In the genomic region with DNA sequence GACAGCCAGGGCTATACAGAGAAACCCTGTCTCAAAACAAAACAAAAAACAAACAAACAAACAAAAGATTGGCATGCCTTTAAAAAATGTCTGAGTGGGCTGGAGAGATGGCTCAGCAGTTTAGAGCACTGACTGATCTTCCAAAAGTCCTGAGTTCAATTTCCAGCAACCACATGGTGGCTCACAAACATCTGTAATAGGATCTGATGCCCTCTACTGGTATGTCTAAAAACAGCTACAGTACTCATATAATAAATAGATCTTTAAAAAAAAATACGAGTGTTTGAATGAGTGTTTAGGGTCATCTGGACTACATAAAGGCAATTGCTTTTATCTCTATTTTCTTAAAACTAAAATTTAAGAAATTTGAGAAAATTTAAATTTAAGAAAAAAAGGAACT, we compare ENCODE assay signal across 12 mouse cellular contexts. TPM values are rescaled to one million over a fixed set of nuclear protein-coding genes. Genes with fewer than 3 reads are reported as not detected.
A peak's percentile ranks its signal among the peaks of the same experiment; 100 is the strongest.
DNase-seq lines count a peak whose midpoint lies in the region; ATAC-seq and TF ChIP-seq lines count a peak whose summit lies in the region.
"Had no signal": no experiment of that assay in that cellular context is flagged by ENCODE, and none has a peak within 500 bp of the region (broad histone marks: within the 10 kb centered on the region; RNA-seq: fewer than 3 reads in every experiment).

No protein-coding gene starts in this region.

- H3K4me1 ChIP-seq in heart, postnatal 0 days (ENCODE audit: control insufficient read depth, insufficient read depth) = no peaks in the 10 kb centered on the region
- H3K4me1 ChIP-seq in MEL (ENCODE audit: control insufficient read depth in 1 of 2, insufficient read depth in 2 of 2, low read length in 2 of 2) = no peaks in the 10 kb centered on the region
- H3K4me1 ChIP-seq: kidney, embryonic 15.5 days had no signal

- no peak for ATAC-seq in heart, postnatal 0 days (ENCODE audit: insufficient read depth, low read depth)

- intact Hi-C loops in heart, postnatal 14 days (cut with DNase I) = no loop called here

- no peak overlapping the region for H3K4me2 ChIP-seq in heart, postnatal 0 days (ENCODE audit: low read depth, low read length)
- H3K4me2 ChIP-seq: kidney, embryonic 15.5 days had no signal

- H3K27ac ChIP-seq in heart, postnatal 0 days (ENCODE audit: low read depth) = no peak overlapping the region
- H3K27ac ChIP-seq in MEL (ENCODE audit: control insufficient read depth, low read depth, low read length) = no peak overlapping the region
- H3K27ac ChIP-seq: kidney, embryonic 15.5 days had no signal

- peak; percentile 27; the same call in 1 of the 2 replicates for TF ChIP-seq CTCF in heart, postnatal 0 days (IDR thresholded peaks at IDR 0.05; ENCODE audit: low read depth)
- TF ChIP-seq CTCF in MEL (IDR thresholded peaks at IDR 0.05 in 2 of 3, conservative IDR thresholded peaks at IDR 0.05 in 1 of 3; ENCODE audit: control insufficient read depth in 1 of 3, insufficient read depth in 1 of 3, low read depth in 2 of 3, low read length in 3 of 3, poor library complexity in 1 of 3, severe bottlenecking in 1 of 3) = peak in 2 of 3 experiments; percentile 34 to 58; a peak in 3 of 6 replicates

- H3K79me2 ChIP-seq in MEL (ENCODE audit: control insufficient read depth, insufficient read depth, low read length, poor library complexity) = peaks cover 3% of the 10 kb centered on the region; the same call in 1 of the 2 replicates

- WGBS in heart, postnatal 0 days = 51% methylated on average over 1 of the region's 1 CpGs

- H3K4me3 ChIP-seq in heart, postnatal 0 days (ENCODE audit: low read depth, low read length) = no peak overlapping the region
- H3K4me3 ChIP-seq in MEL (ENCODE audit: control insufficient read depth in 1 of 2, insufficient read depth in 1 of 2, low read depth in 2 of 2, low read length in 2 of 2) = no peak overlapping the region
- H3K4me3 ChIP-seq: kidney, embryonic 15.5 days; myocyte had no signal

- TF ChIP-seq EP300 in heart, postnatal 0 days (IDR thresholded peaks at IDR 0.05; ENCODE audit: low read depth) = no peak
- TF ChIP-seq EP300 in MEL (IDR thresholded peaks at IDR 0.05; ENCODE audit: low read depth in 1 of 2, low read length in 2 of 2) = no peak

- no peak overlapping the region for H3K9ac ChIP-seq in heart, postnatal 0 days (replicated peaks; ENCODE audit: low read depth, low read length)
- H3K9ac ChIP-seq in MEL (ENCODE audit: control insufficient read depth, low read depth, low read length, poor library complexity, severe bottlenecking) = no peak overlapping the region
- H3K9ac ChIP-seq: kidney, embryonic 15.5 days had no signal

- no peaks in the 10 kb centered on the region for H3K9me3 ChIP-seq in heart, postnatal 0 days (replicated peaks; ENCODE audit: control insufficient read depth, low read length)
- no peaks in the 10 kb centered on the region for H3K9me3 ChIP-seq in MEL (replicated peaks; ENCODE audit: insufficient read depth, low read length)
- H3K9me3 ChIP-seq: kidney, embryonic 15.5 days had no signal

- no peak for TF ChIP-seq POLR2A in MEL (IDR thresholded peaks at IDR 0.05; ENCODE audit: control insufficient read depth in 1 of 2, insufficient read depth in 1 of 2, low read depth in 1 of 2, low read length in 2 of 2, poor library complexity in 1 of 2)

- DNase-seq in heart, postnatal 0 days (ENCODE audit: low spot score) = no peak
- DNase-seq in heart, postnatal 14 days = no peak
- DNase-seq in lung, postnatal 25 days (ENCODE audit: low spot score) = peak; percentile 5
- no peak for DNase-seq in lung, adult 18-20 months
- DNase-seq in MEL (ENCODE audit: low read depth, low spot score) = peak; percentile 47
- peak; percentile 62 for DNase-seq in induced T-regulatory cell, adult 2 months (ENCODE audit: low read depth)
- no peak for DNase-seq in adrenal gland, adult (ENCODE audit: inconsistent age in 2 of 2, low spot score in 1 of 2)
- DNase-seq in kidney, adult 8-10 months = no peak
- DNase-seq: cerebellum, postnatal 14 days; thymus, adult 18-20 months had no signal

- TF ChIP-seq RAD21 in MEL (IDR thresholded peaks at IDR 0.05; ENCODE audit: low read depth, low read length) = peak; percentile 14

- H3K27me3 ChIP-seq in heart, postnatal 0 days (ENCODE audit: control insufficient read depth, insufficient read depth, low read length) = no peaks in the 10 kb centered on the region
- H3K27me3 ChIP-seq in MEL (ENCODE audit: control insufficient read depth in 1 of 2, insufficient read depth in 2 of 2, low read length in 2 of 2) = no peaks in the 10 kb centered on the region
- H3K27me3 ChIP-seq: kidney, embryonic 15.5 days had no signal

- H3K36me3 ChIP-seq in heart, postnatal 0 days (replicated peaks; ENCODE audit: control insufficient read depth, insufficient read depth, low read length) = peaks cover 52% of the 10 kb centered on the region
- H3K36me3 ChIP-seq in MEL (ENCODE audit: control insufficient read depth in 1 of 2, insufficient read depth in 2 of 2, low read length in 2 of 2) = peaks cover 0 to 53% of the 10 kb centered on the region in 2 experiments; a peak in 2 of 4 replicates

TF ChIP-seq in MEL, 35 proteins besides CTCF, POLR2A, EP300 and RAD21:
- no peak for TF ChIP-seq TAL1 (IDR thresholded peaks at IDR 0.05; ENCODE audit: low read length)
- peak; percentile 64; the same call in 1 of the 2 replicates for TF ChIP-seq MYC (IDR thresholded peaks at IDR 0.05; ENCODE audit: low read depth, low read length)
- TF ChIP-seq NELFE (IDR thresholded peaks at IDR 0.05; ENCODE audit: low read depth, low read length) = no peak
- 0 out of 2 replicates have a peak, but pooled peaks have one; percentile 8 for TF ChIP-seq SIN3A (IDR thresholded peaks at IDR 0.05; ENCODE audit: low read length)
- no peak for TF ChIP-seq USF1 (IDR thresholded peaks at IDR 0.05; ENCODE audit: low read depth, low read length)
- TF ChIP-seq ZNF384 (IDR thresholded peaks at IDR 0.05; ENCODE audit: low read depth, low read length) = 0 out of 2 replicates have a peak, but pooled peaks have one; percentile 44
- TF ChIP-seq SMC3 (IDR thresholded peaks at IDR 0.05; ENCODE audit: low read depth, low read length) = peak; percentile 34
TF ChIP-seq in MEL: peak in this region for 4.

RNA-seq across cellular contexts. Expression of gene Actr2, which starts 45.2 kb away (rescaled TPM):
- 18.4 and 25.2 TPM in 2 replicates for total RNA-seq in heart, postnatal 0 days (2014; rRNA removed; ENCODE audit: low replicate concordance)
- polyA plus RNA-seq in heart, postnatal 0 days (2015; fragmentation: Nextera tagmentation; extraction: Ambion mirVana) = 58.8 and 59.7 TPM in 2 replicates
- 10 to 100 TPM; 78.3 to 85.4 TPM for total RNA-seq in heart, postnatal 14 days (2021)
- 160 and 170 TPM in 2 replicates for total RNA-seq in MEL (2012; rRNA removed)
- 100 to 1,000 TPM in 1 of 2 experiments, 10 to 100 TPM in 1; 40.0 to 172 TPM for polyA plus RNA-seq in MEL (2012; ENCODE audit: insufficient read depth in 1 of 2, insufficient read length in 2 of 2, low read depth in 1 of 2, low replicate concordance in 2 of 2, missing spikeins in 1 of 2)

Comparison
In these comparisons a context has a peak if more than half of its experiments do, and no peak if none do; other contexts are left out.
1. DNase-seq: peak in lung, postnatal 25 days (single experiment), MEL (single experiment) and induced T-regulatory cell, adult 2 months (single experiment); none in heart, postnatal 0 days (single experiment), heart, postnatal 14 days (0 of 2), lung, adult 18-20 months (0 of 2), adrenal gland, adult (0 of 2) and kidney, adult 8-10 months (0 of 2).